Mouse (Mus musculus): ENCODE results near the gene Itgax. TPM values are rescaled to one million over a fixed set of nuclear protein-coding genes. Genes with fewer than 3 reads are reported as not detected.

The Itgax gene
- 0.24 TPM in 1 of 2 replicates, not detected in the other for polyA plus RNA-seq (2014; fragmentation: Nextera tagmentation; extraction: Ambion mirVana)

- H3K27ac ChIP-seq (replicated peaks; ENCODE audit: low read depth, low read length) = no peak within 1 kb of the TSS
- no peak within 1 kb of the TSS for H3K4me3 ChIP-seq (ENCODE audit: low read depth, low read length)
- no peak within 1 kb of the TSS for H3K9ac ChIP-seq (replicated peaks; ENCODE audit: low read length)
- no peaks in the 10 kb centered on the region for H3K4me1 ChIP-seq (ENCODE audit: control insufficient read depth, insufficient read depth, low read length)
- H3K4me2 ChIP-seq (ENCODE audit: low read depth, low read length) = no peak within 1 kb of the TSS
- 80% methylated on average over 8 of the region's 8 CpGs for WGBS
- DNase-seq (ENCODE audit: low spot score) (no peak), ATAC-seq (replicated peaks; ENCODE audit: insufficient number of reproducible peaks, low FRiP score, low TSS enrichment, low read depth) (no peak)
- H3K36me3 ChIP-seq (replicated peaks; ENCODE audit: control insufficient read depth, insufficient read depth, low read depth, low read length) = no peaks in the 10 kb centered on the region
- H3K27me3 ChIP-seq (ENCODE audit: control insufficient read depth, insufficient read depth, low read length) = no peaks in the 10 kb centered on the region
- H3K9me3 ChIP-seq (replicated peaks; ENCODE audit: control insufficient read depth, low read length) = no peaks in the 10 kb centered on the region
Observed at GRCm38 (mm10) chr7:128128741-128129720, at the start of gene Itgax. TSS of gene Itgax (plus strand) at chr7:128129547.

- H3K9ac ChIP-seq (replicated peaks; ENCODE audit: low read length) = no peak overlapping the region
- H3K4me2 ChIP-seq (ENCODE audit: low read depth, low read length) = no peak overlapping the region
- no peak overlapping the region for H3K4me3 ChIP-seq (ENCODE audit: low read depth, low read length)
- WGBS = 84% methylated on average over 8 of the region's 8 CpGs
- no peaks in the 10 kb centered on the region for H3K4me1 ChIP-seq (ENCODE audit: control insufficient read depth, insufficient read depth, low read length)
- ATAC-seq (replicated peaks; ENCODE audit: insufficient number of reproducible peaks, low FRiP score, low TSS enrichment, low read depth) = no peak
- DNase-seq (ENCODE audit: low spot score) = no peak
- no peaks in the 10 kb centered on the region for H3K27me3 ChIP-seq (ENCODE audit: control insufficient read depth, insufficient read depth, low read length)
- H3K27ac ChIP-seq (replicated peaks; ENCODE audit: low read depth, low read length) = no peak overlapping the region
- no peaks in the 10 kb centered on the region for H3K9me3 ChIP-seq (replicated peaks; ENCODE audit: control insufficient read depth, low read length)
- no peaks in the 10 kb centered on the region for H3K36me3 ChIP-seq (replicated peaks; ENCODE audit: control insufficient read depth, insufficient read depth, low read depth, low read length)
Observed at GRCm38 (mm10) chr7:128080012-128080411, 49.3 kb upstream of the Itgax start.

DNA sequence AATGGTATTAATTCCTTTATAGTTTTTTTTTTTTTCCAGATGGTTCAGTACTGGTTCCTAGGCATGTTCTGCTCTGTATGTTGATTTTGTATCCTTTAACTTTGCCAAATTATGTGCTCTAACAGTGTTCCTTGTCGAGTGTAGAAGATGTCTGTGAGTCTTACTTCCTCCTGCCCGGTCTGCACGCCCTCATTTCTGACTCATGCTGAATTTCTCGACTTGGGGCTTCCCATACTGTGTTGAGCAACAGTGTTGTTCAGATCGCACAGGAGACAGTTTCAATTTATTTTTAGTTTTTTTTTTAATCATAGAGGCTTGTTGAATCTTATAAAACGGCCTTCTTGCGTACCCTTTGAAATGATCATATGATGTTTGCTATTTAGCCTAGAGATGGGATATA is 40.2 kb upstream of the Itgax start:
- H3K27me3 ChIP-seq (ENCODE audit: control insufficient read depth, insufficient read depth, low read length) = no peaks in the 10 kb centered on the region
- no peak overlapping the region for H3K4me2 ChIP-seq (ENCODE audit: low read depth, low read length)
- ATAC-seq (replicated peaks; ENCODE audit: insufficient number of reproducible peaks, low FRiP score, low TSS enrichment, low read depth) (no peak), DNase-seq (ENCODE audit: low spot score) (no peak)
- H3K36me3 ChIP-seq (replicated peaks; ENCODE audit: control insufficient read depth, insufficient read depth, low read depth, low read length) = no peaks in the 10 kb centered on the region
- H3K4me1 ChIP-seq (ENCODE audit: control insufficient read depth, insufficient read depth, low read length) = no peaks in the 10 kb centered on the region
- no peak overlapping the region for H3K27ac ChIP-seq (replicated peaks; ENCODE audit: low read depth, low read length)
- H3K9me3 ChIP-seq (replicated peaks; ENCODE audit: control insufficient read depth, low read length) = no peaks in the 10 kb centered on the region
- H3K9ac ChIP-seq (replicated peaks; ENCODE audit: low read length) = no peak overlapping the region
- WGBS = 83% methylated on average over 7 of the region's 7 CpGs
- H3K4me3 ChIP-seq (ENCODE audit: low read depth, low read length) = no peak overlapping the region

DNA sequence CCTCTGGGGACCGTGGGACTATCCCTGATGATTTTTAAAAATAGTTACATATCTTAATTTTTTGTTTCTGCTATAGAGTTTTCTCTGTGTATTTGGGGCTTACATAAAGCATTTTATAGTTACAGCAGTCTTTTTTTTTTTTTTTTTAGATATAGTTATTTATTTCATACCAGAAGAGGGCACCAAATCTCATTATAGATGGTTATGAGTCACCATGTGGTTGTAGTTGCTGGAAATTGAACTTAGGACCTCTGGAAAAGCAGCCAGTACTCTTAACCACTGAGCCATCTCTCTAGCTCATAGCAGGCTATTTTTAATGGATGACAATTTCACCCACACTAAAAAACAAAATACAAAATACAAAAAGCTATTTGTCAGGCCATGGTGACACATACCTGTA is 31.2 kb upstream of the Itgax start:
- Histone ChIP-seq H3K27me3 (ENCODE audit: control insufficient read depth, insufficient read depth, low read length) (no peaks in the 10 kb centered on the region), H3K9me3 (replicated peaks; ENCODE audit: control insufficient read depth, low read length) (no peaks in the 10 kb centered on the region), H3K36me3 (replicated peaks; ENCODE audit: control insufficient read depth, insufficient read depth, low read depth, low read length) (no peaks in the 10 kb centered on the region), H3K27ac (replicated peaks; ENCODE audit: low read depth, low read length) (no peak overlapping the region), H3K4me3 (ENCODE audit: low read depth, low read length) (no peak overlapping the region), H3K4me2 (ENCODE audit: low read depth, low read length) (no peak overlapping the region), H3K4me1 (ENCODE audit: control insufficient read depth, insufficient read depth, low read length) (no peaks in the 10 kb centered on the region), H3K9ac (replicated peaks; ENCODE audit: low read length) (no peak overlapping the region)
- DNase-seq (ENCODE audit: low spot score) (peak; percentile 30), ATAC-seq (replicated peaks; ENCODE audit: insufficient number of reproducible peaks, low FRiP score, low TSS enrichment, low read depth) (no peak)
- WGBS = 84% methylated on average over 1 of the region's 1 CpGs

- no peaks in the 10 kb centered on the region for H3K9me3 ChIP-seq (replicated peaks; ENCODE audit: control insufficient read depth, low read length)
Observed at GRCm38 (mm10) chr7:128100742-128101357, 28.5 kb upstream of the Itgax start.

DNA sequence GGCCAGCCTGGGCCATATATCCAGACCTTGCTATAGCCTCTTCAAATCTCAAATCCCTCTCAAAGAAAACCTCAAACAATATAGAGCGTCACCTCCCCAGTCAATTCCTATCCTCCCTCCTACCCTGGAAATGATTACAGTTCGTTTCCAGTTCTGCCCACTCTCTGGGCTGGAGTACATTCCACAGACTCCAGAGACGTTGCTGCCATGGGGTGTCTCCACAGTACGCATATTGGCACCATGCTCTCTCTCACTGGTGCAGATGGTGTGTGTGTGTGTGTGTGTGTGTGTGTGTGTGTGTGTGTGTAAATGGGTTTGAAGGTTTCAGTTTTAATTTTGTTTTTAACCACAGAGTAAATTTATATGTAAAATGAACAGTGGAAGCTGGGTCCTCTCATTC is 24.1 kb upstream of the Itgax start:
- ATAC-seq (replicated peaks; ENCODE audit: insufficient number of reproducible peaks, low FRiP score, low TSS enrichment, low read depth) = no peak
- Histone ChIP-seq H3K27ac (replicated peaks; ENCODE audit: low read depth, low read length) (no peak overlapping the region), H3K9me3 (replicated peaks; ENCODE audit: control insufficient read depth, low read length) (no peaks in the 10 kb centered on the region), H3K27me3 (ENCODE audit: control insufficient read depth, insufficient read depth, low read length) (no peaks in the 10 kb centered on the region), H3K9ac (replicated peaks; ENCODE audit: low read length) (no peak overlapping the region), H3K4me3 (ENCODE audit: low read depth, low read length) (no peak overlapping the region), H3K4me2 (ENCODE audit: low read depth, low read length) (no peak overlapping the region), H3K36me3 (replicated peaks; ENCODE audit: control insufficient read depth, insufficient read depth, low read depth, low read length) (no peaks in the 10 kb centered on the region), H3K4me1 (ENCODE audit: control insufficient read depth, insufficient read depth, low read length) (no peaks in the 10 kb centered on the region)
- 65% methylated on average over 4 of the region's 4 CpGs for WGBS
- DNase-seq (ENCODE audit: low spot score) = no peak

More at GRCm38 (mm10) chr7:128100742-128101357, 28.5 kb upstream of the Itgax start:
- DNase-seq (ENCODE audit: low spot score) (no peak), ATAC-seq (replicated peaks; ENCODE audit: insufficient number of reproducible peaks, low FRiP score, low TSS enrichment, low read depth) (no peak)
- no peak overlapping the region for H3K27ac ChIP-seq (replicated peaks; ENCODE audit: low read depth, low read length)
- no peaks in the 10 kb centered on the region for H3K4me1 ChIP-seq (ENCODE audit: control insufficient read depth, insufficient read depth, low read length)
- H3K27me3 ChIP-seq (ENCODE audit: control insufficient read depth, insufficient read depth, low read length) = no peaks in the 10 kb centered on the region
- WGBS = 87% methylated on average over 2 of the region's 2 CpGs
- H3K36me3 ChIP-seq (replicated peaks; ENCODE audit: control insufficient read depth, insufficient read depth, low read depth, low read length) = no peaks in the 10 kb centered on the region
- H3K4me3 ChIP-seq (ENCODE audit: low read depth, low read length) = no peak overlapping the region
- no peak overlapping the region for H3K4me2 ChIP-seq (ENCODE audit: low read depth, low read length)
- no peak overlapping the region for H3K9ac ChIP-seq (replicated peaks; ENCODE audit: low read length)

GRCm38 (mm10) chr7:128107462-128107861 is 21.9 kb upstream of the Itgax start:
- no peaks in the 10 kb centered on the region for H3K36me3 ChIP-seq (replicated peaks; ENCODE audit: control insufficient read depth, insufficient read depth, low read depth, low read length)
- no peak overlapping the region for H3K4me3 ChIP-seq (ENCODE audit: low read depth, low read length)
- ATAC-seq (replicated peaks; ENCODE audit: insufficient number of reproducible peaks, low FRiP score, low TSS enrichment, low read depth) = no peak
- no peaks in the 10 kb centered on the region for H3K9me3 ChIP-seq (replicated peaks; ENCODE audit: control insufficient read depth, low read length)
- whole genome bisulfite sequencing = 86% methylated on average over 7 of the region's 7 CpGs
- H3K9ac ChIP-seq (replicated peaks; ENCODE audit: low read length) = no peak overlapping the region
- H3K27ac ChIP-seq (replicated peaks; ENCODE audit: low read depth, low read length) = no peak overlapping the region
- H3K27me3 ChIP-seq (ENCODE audit: control insufficient read depth, insufficient read depth, low read length) = no peaks in the 10 kb centered on the region
- no peaks in the 10 kb centered on the region for H3K4me1 ChIP-seq (ENCODE audit: control insufficient read depth, insufficient read depth, low read length)
- H3K4me2 ChIP-seq (ENCODE audit: low read depth, low read length) = no peak overlapping the region
- no peak for DNase-seq (ENCODE audit: low spot score)

DNA sequence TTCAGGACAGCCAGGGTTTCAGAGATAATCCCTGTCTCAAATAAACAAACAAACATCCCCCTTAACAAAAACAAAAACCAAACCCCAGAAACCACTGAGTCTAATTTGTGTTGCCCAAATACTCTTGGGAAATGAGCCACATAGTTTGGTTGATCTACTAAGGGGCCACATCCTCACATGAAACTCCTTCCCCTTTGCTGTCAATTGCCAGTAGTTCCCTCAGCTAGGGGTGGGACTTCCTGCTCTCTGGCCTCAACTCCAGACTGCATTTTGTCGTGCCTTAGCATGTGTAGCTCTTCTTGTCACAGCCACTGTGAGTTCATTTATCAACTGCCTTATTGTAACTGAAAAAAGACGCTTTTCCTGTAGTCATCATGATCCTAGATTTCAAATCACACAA is 19.0 kb upstream of the Itgax start:
- 72% methylated on average over 2 of the region's 2 CpGs for WGBS
- Histone ChIP-seq H3K9ac (replicated peaks; ENCODE audit: low read length) (no peak overlapping the region), H3K27ac (replicated peaks; ENCODE audit: low read depth, low read length) (no peak overlapping the region), H3K4me3 (ENCODE audit: low read depth, low read length) (no peak overlapping the region), H3K4me2 (ENCODE audit: low read depth, low read length) (no peak overlapping the region), H3K27me3 (ENCODE audit: control insufficient read depth, insufficient read depth, low read length) (no peaks in the 10 kb centered on the region), H3K9me3 (replicated peaks; ENCODE audit: control insufficient read depth, low read length) (no peaks in the 10 kb centered on the region), H3K4me1 (ENCODE audit: control insufficient read depth, insufficient read depth, low read length) (no peaks in the 10 kb centered on the region), H3K36me3 (replicated peaks; ENCODE audit: control insufficient read depth, insufficient read depth, low read depth, low read length) (no peaks in the 10 kb centered on the region)
- DNase-seq (ENCODE audit: low spot score) (no peak), ATAC-seq (replicated peaks; ENCODE audit: insufficient number of reproducible peaks, low FRiP score, low TSS enrichment, low read depth) (no peak)
